Mouse (Mus musculus) thymus, adult 18-20 months (tissue): ENCODE measurements at regions not wholly inside any gene's neighbourhood (a gene's known extent, or its start where the extent isn't known, plus 50 kb on each side); places are given as distances from the start of the nearest gene placed in this dataset.
A peak's percentile ranks its signal among the peaks of the same experiment; 100 is the strongest.

Experiments
- DNase-seq, 2 experiments: peaks; one replicate each; pipeline ENCODE4 v3.0.0; 2022; ENCODE audit warnings: mixed read lengths in 2 of 2

DNA sequence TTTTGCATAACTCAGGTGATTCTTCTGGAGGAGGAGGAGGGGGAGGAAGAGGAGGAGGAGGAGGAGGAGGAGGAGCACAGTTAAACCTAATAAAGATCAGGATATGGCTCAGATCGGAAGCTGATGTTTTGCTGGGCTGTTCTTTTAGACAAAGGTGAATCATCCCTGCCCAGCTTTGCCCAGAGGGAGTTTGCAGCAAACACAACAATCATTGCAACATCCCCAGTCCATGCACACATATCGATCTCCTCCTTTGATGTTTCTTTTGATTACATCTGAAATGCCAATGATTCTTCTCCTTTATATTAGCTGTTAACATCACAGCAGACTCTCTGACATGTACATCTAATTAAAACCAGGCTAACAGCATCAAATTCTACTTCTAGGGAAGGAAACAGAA is 156.9 kb downstream of the Dad1 start:
- DNase-seq, result no peak

DNA sequence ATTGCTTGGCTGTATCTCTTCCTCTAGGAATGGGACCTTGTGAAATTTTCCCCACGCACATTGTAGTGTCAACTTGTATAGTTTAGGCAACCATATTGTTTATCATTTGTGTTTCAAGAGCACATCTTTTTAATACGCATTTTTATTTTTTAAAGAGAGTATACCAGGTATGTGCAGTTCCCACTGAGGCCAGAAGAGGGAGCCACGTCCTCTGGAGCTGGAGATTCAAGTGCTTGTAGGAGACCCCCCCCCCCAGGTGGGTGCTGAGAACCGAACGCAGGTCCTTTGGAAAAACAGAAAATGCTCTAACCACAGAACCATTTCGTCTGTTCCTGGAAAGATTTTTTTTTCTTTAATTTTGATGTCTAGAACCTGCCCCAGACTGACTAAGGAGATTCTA is 161.5 kb downstream of the Dad1 start:
- DNase-seq, result no peak

DNA sequence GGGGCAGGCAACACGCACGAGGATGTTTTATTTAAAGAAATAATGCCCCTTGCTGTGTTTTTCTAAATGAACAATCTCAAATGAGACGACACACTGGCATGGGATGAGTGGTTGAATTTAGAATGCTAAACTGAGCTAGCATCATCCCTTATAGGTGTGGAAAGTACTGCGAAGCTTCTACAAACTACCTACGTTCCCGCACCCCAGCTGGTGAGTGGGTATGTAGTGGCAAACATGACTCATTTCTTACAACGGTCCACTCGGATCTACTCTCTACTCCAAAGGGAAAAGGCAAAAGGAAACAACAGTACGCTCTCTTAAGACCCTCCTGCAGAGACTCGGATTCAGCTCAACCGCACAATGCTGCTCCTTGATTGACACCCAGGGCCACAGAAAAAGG is 167.2 kb downstream of the Dad1 start:
- DNase-seq, result no peak

DNA sequence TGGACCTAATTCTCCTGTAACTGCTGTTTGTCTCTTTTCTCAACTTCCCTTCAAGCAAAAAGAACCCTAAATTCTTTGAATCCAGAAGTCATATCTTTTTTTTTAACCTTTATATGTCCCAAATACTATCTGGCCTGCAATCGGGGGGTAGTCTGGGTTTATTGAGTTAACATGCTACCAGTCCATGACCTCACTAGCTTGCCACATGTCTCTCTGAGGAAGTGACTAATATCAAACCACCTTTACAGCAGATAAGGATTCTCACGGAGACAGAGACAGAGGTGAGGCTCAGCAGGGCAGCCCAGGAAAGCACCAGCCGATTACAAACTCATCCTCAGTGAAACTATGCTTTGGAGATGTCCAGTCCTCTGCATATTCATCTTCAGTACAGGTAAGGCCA is 179.2 kb downstream of the Dad1 start:
- DNase-seq, result no peak

DNA sequence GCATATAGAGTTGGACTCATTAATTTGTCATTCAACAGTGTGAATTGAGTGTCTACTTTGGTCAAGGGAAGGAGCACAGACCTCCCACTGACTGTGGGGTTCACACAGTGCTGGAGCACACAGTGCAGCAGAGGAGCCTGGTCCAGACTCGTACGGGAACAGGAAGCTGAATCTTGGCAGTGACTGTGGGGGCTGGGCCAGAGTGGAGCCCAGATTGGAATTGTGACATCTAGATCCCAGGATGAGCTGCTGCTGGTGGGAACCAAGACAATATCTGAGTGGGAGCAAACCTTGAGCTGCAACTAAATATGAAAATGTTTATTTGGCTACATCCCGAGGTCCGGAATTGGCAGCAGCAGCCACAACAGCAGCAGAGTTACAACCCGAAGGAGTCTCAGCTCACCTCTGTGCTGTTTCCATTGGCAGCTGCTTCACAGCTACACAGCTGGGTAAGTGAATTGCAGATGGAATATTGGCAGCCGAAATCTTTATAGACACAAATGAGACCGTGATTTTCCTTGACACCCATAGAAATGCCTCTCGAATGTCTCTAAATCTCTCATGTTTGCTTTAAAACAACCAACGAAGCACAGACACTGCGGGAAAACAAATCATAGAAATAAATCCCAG is 181.5 kb downstream of the Dad1 start:
- DNase-seq, result no peak

DNA sequence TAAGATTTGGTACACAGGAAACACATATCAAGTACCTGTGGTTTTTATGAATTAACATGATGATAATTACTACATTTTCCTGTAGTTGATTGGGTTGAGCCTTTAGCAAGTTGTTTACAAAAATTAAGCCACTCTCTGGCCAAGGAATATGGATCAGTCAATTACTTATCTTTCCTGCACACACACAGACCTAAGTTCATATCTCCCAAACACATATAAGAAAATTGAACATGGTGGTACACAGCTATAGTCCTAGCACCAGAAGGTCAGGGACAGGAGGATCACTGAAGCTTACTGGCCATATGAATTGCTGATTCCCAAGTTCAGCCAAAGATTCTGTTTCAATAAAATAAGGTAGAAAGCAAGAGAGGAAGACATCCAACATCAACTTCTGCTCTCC is 183.7 kb downstream of the Dad1 start:
- DNase-seq, result no peak

DNA sequence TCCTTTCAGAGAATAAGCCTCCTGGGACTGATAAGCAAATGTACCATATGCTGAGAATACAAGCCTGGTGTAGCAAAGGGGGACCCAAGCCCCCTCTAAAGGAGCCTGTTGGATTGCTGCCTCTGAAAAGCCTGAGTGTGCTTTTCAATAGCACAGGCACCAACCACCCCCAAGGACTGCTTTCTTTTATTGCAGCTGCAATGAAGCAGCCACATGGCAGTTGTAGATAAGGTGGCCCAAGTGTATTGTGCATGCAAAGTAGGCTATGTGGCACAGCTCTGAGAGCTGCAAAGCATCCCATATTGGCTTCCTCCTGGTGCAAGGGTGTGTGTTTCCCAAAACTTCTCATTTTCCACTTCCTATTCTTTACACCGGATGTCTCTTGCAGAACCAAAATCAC is 185.2 kb downstream of the Dad1 start:
- no peak for DNase-seq

DNA sequence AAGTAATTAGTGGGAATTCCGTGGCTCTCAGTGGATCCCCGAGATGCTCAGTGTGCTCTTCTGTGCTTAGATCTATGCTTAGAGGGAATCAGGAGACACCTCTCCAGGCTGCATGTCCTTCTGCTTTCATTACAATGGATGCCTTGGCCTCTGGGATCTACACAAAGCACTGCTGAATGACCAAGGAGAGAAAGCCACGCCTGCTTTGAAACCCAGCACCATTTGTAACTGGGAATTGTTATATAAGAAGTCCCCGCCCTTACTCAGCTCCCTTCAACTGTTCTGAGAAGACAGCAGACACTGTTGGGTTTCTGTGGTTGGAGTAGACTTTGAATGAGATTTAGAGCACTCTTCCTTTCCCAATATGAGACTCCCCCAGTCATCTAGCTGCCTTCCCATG is 188.4 kb downstream of the Dad1 start:
- DNase-seq, result no peak

DNA sequence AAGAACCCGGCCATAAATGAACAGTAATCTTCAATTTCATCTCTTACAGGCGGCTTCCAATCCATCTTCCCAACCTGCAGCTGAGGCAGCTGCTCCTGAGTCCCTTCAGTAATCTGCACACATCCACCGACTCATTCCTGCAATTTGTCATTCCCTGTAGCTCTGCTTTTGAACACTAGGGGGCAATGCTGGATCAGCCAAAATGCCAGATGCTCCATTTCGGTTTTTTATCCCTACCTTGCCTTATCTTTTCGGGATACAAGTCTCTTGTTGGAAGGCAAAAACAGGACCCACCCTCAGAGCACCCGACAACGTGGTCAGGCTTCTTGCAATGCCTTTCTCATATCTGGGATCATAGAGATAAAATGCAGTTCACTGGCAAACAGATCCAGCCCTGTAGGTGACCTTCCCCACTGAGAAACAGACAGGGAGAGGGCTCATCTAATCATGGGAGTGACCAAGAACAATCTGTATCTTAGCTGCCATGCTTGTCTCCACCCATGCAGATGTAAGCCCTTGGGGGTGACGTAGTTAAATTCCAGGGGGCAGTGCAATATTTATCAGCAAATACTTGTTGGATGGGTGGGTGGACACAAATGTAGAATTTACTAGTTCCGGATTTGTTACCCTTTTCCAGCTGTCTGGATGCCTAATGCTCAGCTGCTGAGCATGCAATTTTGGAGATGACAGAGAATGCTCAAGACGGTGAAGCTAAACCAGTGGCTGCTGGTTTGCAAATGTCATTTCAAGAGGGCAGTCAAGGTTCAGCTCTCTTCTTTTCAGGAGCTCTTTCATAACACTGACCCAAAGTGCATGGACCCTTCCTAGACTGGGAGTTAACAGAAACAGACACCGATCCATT is 189.1 kb downstream of the Dad1 start:
- no peak for DNase-seq

DNA sequence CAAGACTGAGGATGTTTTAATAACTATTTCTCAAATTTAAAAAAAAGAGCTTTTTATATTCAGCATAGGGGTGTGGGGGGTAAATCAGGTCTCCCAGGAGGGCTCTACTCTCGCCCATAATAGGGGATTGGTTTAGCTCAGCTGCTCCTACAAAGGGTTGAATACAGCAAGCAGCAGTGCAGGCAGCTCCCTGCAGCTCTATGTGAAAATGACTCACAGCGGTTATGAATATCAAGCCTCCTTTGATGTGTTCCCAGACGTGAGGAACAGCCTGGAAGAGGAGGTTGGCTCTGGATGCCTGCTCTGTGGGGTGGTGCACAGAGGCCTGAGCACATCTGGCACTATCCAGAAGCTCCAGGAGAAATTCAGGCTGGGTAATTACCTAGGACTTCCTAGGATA is 192.3 kb downstream of the Dad1 start:
- no peak for DNase-seq

DNA sequence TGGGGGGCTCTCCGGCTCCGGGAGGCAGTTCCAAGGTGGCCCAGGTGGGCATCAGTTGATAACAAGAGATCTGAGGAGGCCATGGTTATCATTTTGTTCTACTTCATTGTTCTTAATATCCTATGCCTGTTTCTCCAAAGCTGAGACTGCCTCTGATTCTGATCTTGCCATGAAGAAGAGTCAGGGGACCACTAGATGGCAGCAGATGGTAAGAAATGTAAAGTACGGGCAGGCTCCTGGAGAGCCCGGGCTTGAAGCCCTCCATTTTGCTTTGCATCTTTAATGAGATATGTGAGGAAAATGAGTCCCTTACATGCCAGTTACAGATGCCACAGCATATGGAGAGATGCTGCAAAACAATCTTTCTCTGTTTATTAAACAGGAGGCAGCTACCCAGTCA is 194.1 kb downstream of the Dad1 start:
- DNase-seq, result peak in 1 of 2 experiments; percentile 44

DNA sequence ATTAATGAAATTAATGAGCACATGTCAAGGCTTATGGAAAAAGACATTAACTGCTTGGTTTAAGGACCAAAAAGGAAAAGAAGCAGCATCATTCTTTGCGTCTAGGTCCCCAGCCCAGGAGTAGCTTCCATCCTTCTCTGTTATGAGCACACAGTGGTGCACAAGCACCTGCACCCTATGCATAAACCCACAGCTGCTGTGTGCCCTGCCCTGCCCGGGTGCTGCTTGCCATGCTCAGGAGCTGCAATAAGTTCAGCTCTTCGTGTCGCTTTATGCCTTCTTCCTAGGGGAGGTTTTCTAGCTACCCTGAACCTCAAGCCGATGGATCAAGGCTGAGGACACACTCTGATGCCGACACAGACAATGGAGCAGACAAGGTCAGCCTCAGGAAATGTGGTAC is 194.8 kb downstream of the Dad1 start:
- DNase-seq, result peak in 1 of 2 experiments; percentile 42

DNA sequence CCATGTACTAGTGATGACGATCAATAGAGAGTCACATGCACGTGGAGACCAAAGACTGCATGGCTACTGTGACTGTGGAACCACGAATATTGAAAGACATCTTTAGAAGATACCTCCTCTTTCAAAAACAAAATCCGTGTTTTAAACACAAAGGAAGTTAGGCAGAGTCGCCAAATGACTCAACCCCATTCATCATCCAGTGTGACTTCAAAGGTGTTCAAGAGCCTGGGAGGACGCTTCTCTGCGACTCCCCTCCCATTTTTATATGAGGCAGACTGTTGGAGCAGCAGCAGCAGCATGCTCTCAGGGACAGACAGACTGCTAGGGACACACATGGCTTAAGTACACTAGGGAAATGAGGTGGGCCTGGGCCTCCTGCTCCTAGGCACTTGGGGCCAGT is 197.2 kb downstream of the Dad1 start:
- DNase-seq, result no peak

DNA sequence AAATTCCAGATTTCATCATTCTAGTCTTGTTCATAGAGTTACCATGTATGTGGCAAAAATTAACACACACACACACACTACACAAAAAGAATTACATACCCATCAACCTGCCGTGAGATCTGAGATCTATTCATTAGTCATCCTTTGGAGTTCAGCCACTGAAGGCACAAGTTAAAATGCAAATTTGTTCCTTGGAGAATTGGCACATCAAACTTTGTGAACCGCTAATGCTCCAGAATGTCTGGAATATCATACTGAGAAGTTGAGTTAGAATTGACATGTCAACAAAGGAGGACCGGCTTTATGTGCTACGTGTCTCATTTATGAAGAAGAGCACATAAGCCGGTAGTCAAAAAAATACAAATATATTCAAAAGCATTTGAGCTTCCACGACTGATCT is 198.5 kb downstream of the Dad1 start:
- DNase-seq, result no peak

DNA sequence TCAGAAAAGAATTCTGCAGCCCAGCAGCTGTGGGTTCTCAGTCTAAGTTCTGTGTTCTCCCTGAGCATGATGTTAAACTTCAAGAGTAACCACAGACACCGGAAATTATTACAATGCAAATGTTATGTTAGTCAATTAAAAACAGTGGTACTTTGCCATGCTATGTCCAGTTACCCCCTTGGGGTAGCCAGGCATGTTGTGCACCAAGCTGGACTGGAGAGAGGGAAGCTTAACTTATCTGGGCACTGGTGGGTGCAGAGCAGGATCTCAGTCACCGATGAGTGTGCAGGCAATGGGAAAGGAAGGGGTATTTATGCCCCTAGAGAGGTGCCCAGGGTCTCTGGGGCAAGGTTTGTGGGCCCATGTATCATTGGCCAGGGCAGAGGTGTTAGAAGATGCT is 211.6 kb downstream of the Dad1 start:
- no peak for DNase-seq

DNA sequence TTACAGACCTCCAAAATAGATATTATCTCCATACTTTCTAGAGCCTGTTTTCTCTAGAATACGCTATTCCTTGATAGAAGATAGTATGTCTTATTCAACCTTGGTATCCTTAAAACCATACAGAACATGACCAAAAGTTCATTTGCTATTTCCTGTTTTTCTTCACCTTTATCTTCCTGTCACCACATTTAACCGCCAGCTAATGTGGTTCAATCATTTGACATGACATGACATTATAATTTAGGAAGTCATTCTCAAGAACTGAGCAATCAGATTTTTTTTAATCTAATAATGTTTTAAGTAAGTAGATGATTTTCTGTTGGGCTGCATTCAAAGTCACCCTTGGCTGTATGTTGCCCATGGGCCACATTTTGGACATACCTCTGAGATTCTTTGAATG is 213.3 kb downstream of the Dad1 start:
- no peak for DNase-seq

DNA sequence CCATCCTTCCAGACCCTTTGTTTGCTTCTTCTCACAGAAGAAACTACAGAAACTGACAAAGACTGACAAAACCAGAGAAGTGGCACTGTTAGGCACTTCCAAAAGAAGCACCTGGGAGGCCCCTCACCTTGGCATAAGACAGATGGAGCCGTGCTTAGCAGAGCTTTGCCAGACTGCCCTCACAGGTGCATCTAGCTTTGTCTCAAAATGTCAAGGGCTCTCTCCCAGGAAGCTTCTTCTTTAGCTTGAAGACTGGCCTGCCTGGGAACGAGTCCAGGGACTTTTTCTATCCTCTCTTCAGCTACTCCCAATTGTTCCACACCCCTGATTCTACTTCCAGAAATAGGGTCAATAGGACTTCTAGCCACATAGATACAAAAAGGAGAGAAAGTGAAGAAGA is 219.4 kb downstream of the Dad1 start:
- no peak for DNase-seq

DNA sequence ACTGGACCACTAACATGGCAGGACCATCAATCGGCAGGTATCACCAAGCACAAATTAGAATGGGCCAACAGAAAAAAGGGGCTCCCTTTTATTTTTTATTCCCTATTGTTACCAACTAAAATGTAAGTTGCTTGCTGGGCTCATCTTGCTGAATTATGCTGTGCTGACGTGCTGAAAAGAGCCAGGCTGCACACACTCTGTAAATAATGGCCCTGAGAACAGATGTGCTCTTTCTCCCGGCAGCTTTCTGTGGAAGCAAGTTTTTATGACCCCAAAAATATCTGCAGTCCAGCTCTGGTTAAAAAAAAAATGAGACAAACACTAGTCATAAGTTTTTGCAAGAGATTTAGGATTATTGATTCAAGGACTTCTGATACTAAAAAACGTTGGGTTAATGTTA is 230.4 kb downstream of the Dad1 start:
- DNase-seq, result no peak

DNA sequence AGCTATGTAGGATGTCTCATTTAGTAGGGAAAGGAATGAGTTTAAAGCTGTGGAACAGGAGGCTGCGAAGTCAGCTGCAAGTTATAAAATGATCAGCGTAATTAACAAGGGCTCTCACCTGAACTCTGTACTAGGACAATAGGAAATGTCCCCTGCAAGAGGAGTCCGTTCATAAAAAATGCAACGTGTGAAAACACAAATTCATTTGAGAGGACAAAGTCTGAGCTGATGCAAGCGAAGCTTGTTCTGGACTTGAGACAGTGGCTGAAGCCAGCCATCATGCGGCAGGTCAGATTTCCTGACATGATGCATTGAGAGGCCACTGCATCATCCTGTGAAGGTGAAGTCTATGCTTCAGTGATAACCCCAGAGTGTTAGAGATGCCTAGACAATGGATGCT is 232.5 kb downstream of the Dad1 start:
- DNase-seq, result no peak

DNA sequence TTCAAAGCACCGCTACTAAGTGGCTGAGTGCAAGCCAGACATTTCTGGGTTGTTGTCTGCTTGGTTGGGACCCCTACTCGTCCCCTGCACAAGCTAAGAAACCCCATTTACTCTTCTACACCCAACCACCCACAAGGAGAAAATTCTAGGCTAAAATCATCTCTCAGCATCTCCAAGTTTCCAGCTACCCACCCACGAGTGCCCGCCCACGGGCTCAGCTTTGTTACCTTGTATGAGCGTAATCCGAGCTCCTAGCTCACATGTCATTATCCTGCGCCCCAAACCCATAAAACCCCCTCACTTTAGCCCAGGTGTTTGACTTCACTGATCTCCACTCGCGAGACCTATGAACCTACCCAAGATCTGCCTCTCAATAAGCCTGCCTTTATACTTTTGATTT is 239.3 kb downstream of the Dad1 start:
- DNase-seq, result no peak

DNA sequence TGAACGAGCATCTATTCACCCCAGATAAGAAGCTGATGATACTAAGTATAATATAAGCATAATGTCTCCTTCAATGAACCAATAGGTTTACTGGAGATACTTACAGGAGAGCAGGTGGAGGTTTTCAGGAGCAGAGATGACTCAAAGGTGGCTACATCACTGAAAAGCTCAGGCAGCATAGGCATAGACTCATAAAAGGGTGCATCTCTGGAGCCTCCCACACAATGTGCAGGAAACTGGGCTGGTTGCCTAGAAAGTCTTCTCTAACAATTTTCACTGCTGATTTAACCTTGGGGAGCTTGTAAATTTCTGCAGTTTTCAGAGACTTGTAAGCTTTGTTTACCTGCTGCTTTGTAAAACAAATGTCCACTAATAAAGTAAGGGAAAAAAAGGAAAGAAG is 251.8 kb downstream of the Dad1 start:
- DNase-seq, result no peak

DNA sequence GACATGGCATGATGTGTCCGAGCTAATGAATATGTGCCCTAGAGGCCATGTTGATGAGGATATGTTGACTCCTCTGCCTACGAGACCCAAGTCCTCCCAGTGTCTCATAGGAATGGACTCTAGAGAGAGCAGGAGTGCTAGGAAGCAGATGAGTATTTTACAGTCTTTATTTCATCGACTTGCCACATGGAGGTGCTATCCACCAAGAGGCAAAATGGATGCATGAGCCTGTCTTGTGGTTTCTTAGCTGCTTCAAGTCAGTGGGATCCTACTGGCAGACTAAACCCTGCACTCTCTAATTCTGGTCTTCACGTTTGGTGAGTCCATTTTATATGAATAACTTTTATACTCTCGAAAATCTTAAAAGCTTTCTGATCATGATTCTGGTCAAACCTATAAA is 253.4 kb downstream of the Dad1 start:
- DNase-seq, result peak in 1 of 2 experiments; percentile 15

DNA sequence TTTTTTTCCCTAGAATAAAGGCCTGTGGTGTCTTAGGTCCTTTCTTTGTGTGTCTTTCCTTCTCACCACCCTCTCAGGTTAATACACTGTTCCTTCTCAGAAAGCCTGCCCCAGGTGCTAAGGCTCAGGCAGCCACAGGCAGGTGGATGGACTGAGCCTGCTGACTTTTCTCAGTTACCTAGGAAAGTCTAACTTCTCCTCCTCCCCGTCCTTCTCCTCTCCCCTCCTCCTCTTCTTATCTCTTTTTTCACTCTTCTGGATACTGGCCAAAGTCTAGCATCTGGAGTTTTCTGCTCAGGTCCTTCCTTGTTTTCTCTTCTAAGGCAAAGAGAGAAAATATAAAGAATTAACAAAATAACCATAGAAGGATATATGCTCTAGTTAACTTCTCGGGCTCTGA is 260.5 kb downstream of the Dad1 start:
- no peak for DNase-seq

DNA sequence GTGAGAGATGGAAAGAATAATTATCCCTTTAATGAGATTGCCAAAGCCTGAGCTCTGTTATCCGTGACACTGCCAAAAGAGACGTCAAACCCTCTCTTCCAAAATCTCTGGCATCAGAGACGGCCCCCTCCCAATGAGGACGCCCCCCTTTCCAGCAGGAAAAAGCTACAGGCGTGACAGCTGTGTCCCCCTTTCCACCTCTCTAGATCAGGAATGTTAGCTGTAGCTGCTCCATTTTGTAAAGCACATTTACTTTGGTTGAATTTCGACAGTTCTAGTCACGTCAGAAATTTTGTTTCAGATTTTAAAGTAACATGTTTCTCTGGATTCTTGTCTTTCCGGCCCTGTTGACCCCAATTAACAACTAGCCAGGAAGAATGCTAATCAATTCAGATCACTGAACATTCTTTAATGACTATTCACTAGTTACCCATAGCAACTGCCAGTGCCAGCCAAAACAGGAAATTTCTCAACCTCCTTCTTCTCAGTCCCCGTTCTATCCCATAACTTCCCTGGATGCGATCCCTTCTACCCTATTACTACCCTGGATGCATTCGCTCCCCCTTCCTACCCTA is 261.1 kb downstream of the Dad1 start:
- no peak for DNase-seq
